Mouse (Mus musculus): ENCODE data around the gene Map2k5. TPM values are rescaled to one million over a fixed set of nuclear protein-coding genes. Genes with fewer than 3 reads are reported as not detected.
A peak's percentile ranks its signal among the peaks of the same experiment; 100 is the strongest.

Gene Map2k5
- polyA plus RNA-seq, 1 experiment, result 109 TPM

GRCm38 (mm10) chr9:63395612-63396011 is 17.9 kb upstream of the Map2k5 start:
- WGBS, result 94% methylated on average over 7 of the region's 7 CpGs
- H3K27ac ChIP-seq (ENCODE audit: control insufficient read depth, insufficient read depth, low read length), result no peak overlapping the region
- TF ChIP-seq CTCF (IDR thresholded peaks at IDR 0.05; ENCODE audit: borderline replicate concordance, control insufficient read depth, extremely low read depth, insufficient read depth, low read length, poor library complexity), result no peak
- no peaks in the 10 kb centered on the region for H3K27me3 ChIP-seq (ENCODE audit: control insufficient read depth, insufficient read depth, low read length)
- no peak overlapping the region for H3K4me3 ChIP-seq (ENCODE audit: control insufficient read depth, insufficient read depth, low read length)
- peaks cover 4% of the 10 kb centered on the region for H3K4me1 ChIP-seq (replicated peaks; ENCODE audit: control insufficient read depth, insufficient read depth, low read length)
- H3K36me3 ChIP-seq (ENCODE audit: control insufficient read depth, insufficient read depth, low read length), result no peaks in the 10 kb centered on the region
- DNase-seq, result no peak

GRCm38 (mm10) chr9:63391307-63391706 is 13.6 kb upstream of the Map2k5 start:
- H3K27ac ChIP-seq (ENCODE audit: control insufficient read depth, insufficient read depth, low read length), result no peak overlapping the region
- WGBS, result 91% methylated on average over 2 of the region's 2 CpGs
- no peak for DNase-seq
- TF ChIP-seq CTCF (IDR thresholded peaks at IDR 0.05; ENCODE audit: borderline replicate concordance, control insufficient read depth, extremely low read depth, insufficient read depth, low read length, poor library complexity) (no peak), POLR2A (IDR thresholded peaks at IDR 0.05; ENCODE audit: control insufficient read depth, extremely low read depth, insufficient read depth, low read length, poor library complexity) (no peak)
- H3K4me3 ChIP-seq (ENCODE audit: control insufficient read depth, insufficient read depth, low read length), result no peak overlapping the region
- no peaks in the 10 kb centered on the region for H3K27me3 ChIP-seq (ENCODE audit: control insufficient read depth, insufficient read depth, low read length)
- H3K4me1 ChIP-seq (replicated peaks; ENCODE audit: control insufficient read depth, insufficient read depth, low read length), result no peaks in the 10 kb centered on the region
- H3K36me3 ChIP-seq (ENCODE audit: control insufficient read depth, insufficient read depth, low read length), result no peaks in the 10 kb centered on the region

GRCm38 (mm10) chr9:63382761-63383160 is 5.1 kb upstream of the Map2k5 start:
- H3K36me3 ChIP-seq (ENCODE audit: control insufficient read depth, insufficient read depth, low read length), result no peaks in the 10 kb centered on the region
- H3K27ac ChIP-seq (ENCODE audit: control insufficient read depth, insufficient read depth, low read length), result no peak overlapping the region
- no peak overlapping the region for H3K4me3 ChIP-seq (ENCODE audit: control insufficient read depth, insufficient read depth, low read length)
- TF ChIP-seq POLR2A (IDR thresholded peaks at IDR 0.05; ENCODE audit: control insufficient read depth, extremely low read depth, insufficient read depth, low read length, poor library complexity) (no peak), CTCF (IDR thresholded peaks at IDR 0.05; ENCODE audit: borderline replicate concordance, control insufficient read depth, extremely low read depth, insufficient read depth, low read length, poor library complexity) (no peak)
- 36% methylated on average over 4 of the region's 4 CpGs for WGBS
- no peaks in the 10 kb centered on the region for H3K4me1 ChIP-seq (replicated peaks; ENCODE audit: control insufficient read depth, insufficient read depth, low read length)
- H3K27me3 ChIP-seq (ENCODE audit: control insufficient read depth, insufficient read depth, low read length), result no peaks in the 10 kb centered on the region
- no peak for DNase-seq

GRCm38 (mm10) chr9:63380326-63380725 is 2.6 kb upstream of the Map2k5 start:
- H3K27me3 ChIP-seq (ENCODE audit: control insufficient read depth, insufficient read depth, low read length), result no peaks in the 10 kb centered on the region
- no peak overlapping the region for H3K27ac ChIP-seq (ENCODE audit: control insufficient read depth, insufficient read depth, low read length)
- H3K4me1 ChIP-seq (replicated peaks; ENCODE audit: control insufficient read depth, insufficient read depth, low read length), result peaks cover 9% of the 10 kb centered on the region
- no peak for DNase-seq
- TF ChIP-seq CTCF (IDR thresholded peaks at IDR 0.05; ENCODE audit: borderline replicate concordance, control insufficient read depth, extremely low read depth, insufficient read depth, low read length, poor library complexity) (no peak), POLR2A (IDR thresholded peaks at IDR 0.05; ENCODE audit: control insufficient read depth, extremely low read depth, insufficient read depth, low read length, poor library complexity) (no peak)
- 91% methylated on average over 3 of the region's 3 CpGs for WGBS
- H3K4me3 ChIP-seq (ENCODE audit: control insufficient read depth, insufficient read depth, low read length), result no peak overlapping the region
- H3K36me3 ChIP-seq (ENCODE audit: control insufficient read depth, insufficient read depth, low read length), result no peaks in the 10 kb centered on the region

- Histone ChIP-seq H3K27ac (ENCODE audit: control insufficient read depth, insufficient read depth, low read length) (no peak overlapping the region), H3K27me3 (ENCODE audit: control insufficient read depth, insufficient read depth, low read length) (no peaks in the 10 kb centered on the region), H3K4me3 (ENCODE audit: control insufficient read depth, insufficient read depth, low read length) (peak overlapping the region; percentile 66), H3K4me1 (replicated peaks; ENCODE audit: control insufficient read depth, insufficient read depth, low read length) (peaks cover 9% of the 10 kb centered on the region), H3K36me3 (ENCODE audit: control insufficient read depth, insufficient read depth, low read length) (0 out of 2 replicates have a peak, but pooled peaks cover 5% of the 10 kb centered on the region)
- 26% methylated on average over 8 of the region's 8 CpGs for WGBS
- TF ChIP-seq POLR2A (IDR thresholded peaks at IDR 0.05; ENCODE audit: control insufficient read depth, extremely low read depth, insufficient read depth, low read length, poor library complexity), result no peak
- no peak for TF ChIP-seq CTCF (IDR thresholded peaks at IDR 0.05; ENCODE audit: borderline replicate concordance, control insufficient read depth, extremely low read depth, insufficient read depth, low read length, poor library complexity)
- no peak for DNase-seq
Measured at GRCm38 (mm10) chr9:63378174-63378573, 472 bp upstream of the Map2k5 start.

- DNase-seq, result no peak
- TF ChIP-seq CTCF (IDR thresholded peaks at IDR 0.05; ENCODE audit: borderline replicate concordance, control insufficient read depth, extremely low read depth, insufficient read depth, low read length, poor library complexity), result no peak
- no peak for TF ChIP-seq POLR2A (IDR thresholded peaks at IDR 0.05; ENCODE audit: control insufficient read depth, extremely low read depth, insufficient read depth, low read length, poor library complexity)
- 96% methylated on average over 2 of the region's 2 CpGs for WGBS
- Histone ChIP-seq H3K4me3 (ENCODE audit: control insufficient read depth, insufficient read depth, low read length) (no peak overlapping the region), H3K36me3 (ENCODE audit: control insufficient read depth, insufficient read depth, low read length) (peaks cover 21% of the 10 kb centered on the region; the same call in 1 of the 2 replicates), H3K27me3 (ENCODE audit: control insufficient read depth, insufficient read depth, low read length) (no peaks in the 10 kb centered on the region), H3K27ac (ENCODE audit: control insufficient read depth, insufficient read depth, low read length) (no peak overlapping the region), H3K4me1 (replicated peaks; ENCODE audit: control insufficient read depth, insufficient read depth, low read length) (peaks cover 9% of the 10 kb centered on the region)
Measured at GRCm38 (mm10) chr9:63373315-63373714, 4.4 kb downstream of the Map2k5 start.

- no peak overlapping the region for H3K27ac ChIP-seq (ENCODE audit: control insufficient read depth, insufficient read depth, low read length)
- TF ChIP-seq CTCF (IDR thresholded peaks at IDR 0.05; ENCODE audit: borderline replicate concordance, control insufficient read depth, extremely low read depth, insufficient read depth, low read length, poor library complexity) (no peak), POLR2A (IDR thresholded peaks at IDR 0.05; ENCODE audit: control insufficient read depth, extremely low read depth, insufficient read depth, low read length, poor library complexity) (no peak)
- peaks cover 9% of the 10 kb centered on the region for H3K4me1 ChIP-seq (replicated peaks; ENCODE audit: control insufficient read depth, insufficient read depth, low read length)
- WGBS, result 96% methylated on average over 8 of the region's 8 CpGs
- no peak for DNase-seq
- H3K36me3 ChIP-seq (ENCODE audit: control insufficient read depth, insufficient read depth, low read length), result peaks cover 21% of the 10 kb centered on the region; the same call in 1 of the 2 replicates
- no peak overlapping the region for H3K4me3 ChIP-seq (ENCODE audit: control insufficient read depth, insufficient read depth, low read length)
- no peaks in the 10 kb centered on the region for H3K27me3 ChIP-seq (ENCODE audit: control insufficient read depth, insufficient read depth, low read length)
Measured at GRCm38 (mm10) chr9:63372541-63372940, 5.2 kb downstream of the Map2k5 start.

Measured in thymus, adult 2 months (tissue).